Mouse (Mus musculus) liver, postnatal 0 days (tissue): ENCODE results near the gene Fcer1g. TPM values are rescaled to one million over a fixed set of nuclear protein-coding genes. Genes with fewer than 3 reads are reported as not detected.
A peak's percentile ranks its signal among the peaks of the same experiment; 100 is the strongest.

Experiments
- ATAC-seq: fragments of 200-750 bp; cut with Nextera tagmentation; 2 replicates; pipeline ENCODE4 v1.8.0; 2017; ENCODE audit warnings: mild to moderate bottlenecking, moderate library complexity
- DNase-seq: peaks from one replicate; pipeline ENCODE4 v3.0.0-alpha.2; 2016
- H3K27ac ChIP-seq: fragments of 300-500 bp; sonication (generic); 2 replicates; pipeline ENCODE4 v1.5.1; 2014; ENCODE audit warnings: antibody characterized with exemption, moderate library complexity, mild to moderate bottlenecking, low read depth
- H3K27me3 ChIP-seq: fragments of 300-500 bp; sonication (generic); 2 replicates; pipeline ENCODE4 v1.6.1; 2014; ENCODE audit warnings: low read length, control low read depth, mixed read lengths; ENCODE audit not compliant: insufficient read depth
- H3K36me3 ChIP-seq: fragments of 300-500 bp; sonication (generic); replicated peaks from 2 replicates; pipeline ENCODE4 v1.6.1; 2014; ENCODE audit warnings: mild to moderate bottlenecking, control low read depth, low read length, moderate library complexity, mixed read lengths; ENCODE audit not compliant: insufficient read depth
- H3K4me1 ChIP-seq: fragments of 300-500 bp; sonication (generic); 2 replicates; pipeline ENCODE4 v1.6.1; 2014; ENCODE audit warnings: antibody characterized with exemption, mild to moderate bottlenecking, control low read depth; ENCODE audit not compliant: insufficient read depth
- H3K4me2 ChIP-seq: fragments of 300-500 bp; sonication (generic); 2 replicates; pipeline ENCODE4 v1.6.1; 2014; ENCODE audit warnings: low read depth, mild to moderate bottlenecking, low read length, moderate library complexity, mixed read lengths
- H3K4me3 ChIP-seq: fragments of 300-500 bp; sonication (generic); 2 replicates; pipeline ENCODE4 v1.5.1; 2014; ENCODE audit warnings: low read depth, low read length
- H3K9ac ChIP-seq: fragments of 300-500 bp; sonication (generic); replicated peaks from 2 replicates; pipeline ENCODE4 v1.6.1; 2014; ENCODE audit warnings: mild to moderate bottlenecking, moderate library complexity
- H3K9me3 ChIP-seq: fragments of 300-500 bp; sonication (generic); 2 replicates; pipeline ENCODE4 v1.6.1; 2016; ENCODE audit warnings: mild to moderate bottlenecking, control low read depth, low read length, mixed read lengths
- CTCF ChIP-seq: sonication (generic); IDR thresholded peaks from 2 replicates; pipeline ENCODE4 v1.5.1; 2016; ENCODE audit warnings: antibody characterized with exemption, low read depth
- EP300 ChIP-seq: IDR thresholded peaks from 2 replicates; pipeline ENCODE4 v1.6.1; 2016; ENCODE audit warnings: antibody characterized with exemption, low read depth, mild to moderate bottlenecking
- WGBS: fragments of 180-500 bp; shearing (Covaris S2); extraction: QIAGEN DNeasy Blood & Tissue Kit; methylation state at CpG from one replicate; pipeline ENCODE4 v1.1.7; 2014; ENCODE audit not compliant: insufficient replicate concordance; 5-methylcytosine and 5-hydroxymethylcytosine counted together
- polyA plus RNA-seq: library from polyadenylated mRNA; unstranded; fragments of >200 nt; fragmentation: Nextera tagmentation; extraction: Ambion mirVana; gene quantifications from 2 replicates; pipeline ENCODE4 v1.2.1, GENCODE M21; 2015

Gene Fcer1g
- polyA plus RNA-seq, 1 experiment from 2014 or later = 171 TPM

DNA sequence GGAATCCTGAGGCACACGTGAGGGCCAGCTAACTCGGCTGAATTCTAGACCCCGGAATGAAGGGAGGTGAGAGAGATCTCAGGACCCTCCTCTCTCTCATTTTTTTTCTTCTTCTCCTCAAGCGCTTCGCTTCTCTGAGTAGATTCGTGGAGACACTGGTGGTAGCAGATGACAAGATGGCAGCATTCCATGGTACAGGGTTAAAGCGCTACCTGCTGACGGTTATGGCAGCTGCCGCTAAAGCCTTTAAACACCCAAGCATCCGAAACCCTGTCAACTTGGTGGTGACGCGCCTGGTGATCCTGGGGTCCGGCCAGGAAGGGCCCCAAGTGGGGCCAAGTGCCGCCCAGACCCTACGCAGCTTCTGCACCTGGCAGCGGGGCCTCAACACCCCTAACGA lies 18.2 kb upstream of the Fcer1g start:
- peak overlapping the region; percentile 49; the same call in 1 of the 2 replicates for H3K4me2 ChIP-seq
- no peak overlapping the region for H3K9ac ChIP-seq
- ATAC-seq (no peak), DNase-seq (no peak)
- no peak for TF ChIP-seq EP300
- TF ChIP-seq CTCF = no peak
- no peaks in the 10 kb centered on the region for H3K9me3 ChIP-seq
- H3K27me3 ChIP-seq = peaks cover 16% of the 10 kb centered on the region; the same call in 1 of the 2 replicates
- H3K4me3 ChIP-seq = no peak overlapping the region
- H3K36me3 ChIP-seq = no peaks in the 10 kb centered on the region
- WGBS = 81% methylated on average over 17 of the region's 17 CpGs
- H3K27ac ChIP-seq = no peak overlapping the region
- peaks cover 8% of the 10 kb centered on the region for H3K4me1 ChIP-seq

GRCm38 (mm10) chr1:171251594-171252324 lies 17.6 kb upstream of the Fcer1g start:
- Histone ChIP-seq H3K27ac (0 out of 2 replicates have a peak overlapping the region, but pooled peaks have one; percentile 11), H3K4me2 (peak overlapping the region; percentile 49), H3K9ac (peak overlapping the region; percentile 16; the same call in 1 of the 2 replicates), H3K4me1 (peaks cover 9% of the 10 kb centered on the region), H3K4me3 (peak overlapping the region; percentile 35; the same call in 1 of the 2 replicates), H3K9me3 (no peaks in the 10 kb centered on the region), H3K27me3 (peaks cover 16% of the 10 kb centered on the region; the same call in 1 of the 2 replicates), H3K36me3 (no peaks in the 10 kb centered on the region)
- no peak for TF ChIP-seq CTCF
- no peak for TF ChIP-seq EP300
- no peak for DNase-seq
- ATAC-seq = no peak
- 33% methylated on average over 13 of the region's 13 CpGs for WGBS

- Histone ChIP-seq H3K9ac (peak within 1 kb of the TSS; percentile 16; the same call in 1 of the 2 replicates), H3K36me3 (no peaks in the 10 kb centered on the region), H3K4me1 (peaks cover 15% of the 10 kb centered on the region), H3K4me2 (peak within 1 kb of the TSS; percentile 49), H3K27me3 (peaks cover 16% of the 10 kb centered on the region; the same call in 1 of the 2 replicates), H3K9me3 (no peaks in the 10 kb centered on the region), H3K4me3 (peak within 1 kb of the TSS; percentile 35), H3K27ac (0 out of 2 replicates have a peak within 1 kb of the TSS, but pooled peaks have one; percentile 11)
- TF ChIP-seq CTCF (no peak), EP300 (no peak)
- ATAC-seq = no peak
- WGBS = 37% methylated on average over 26 of the region's 26 CpGs
- DNase-seq = no peak
Observed at GRCm38 (mm10) chr1:171250680-171251593, 16.8 kb upstream of the Fcer1g start, which contains the start of gene Ndufs2. Gene Ndufs2 (minus strand): TSS chr1:171251388.

- H3K4me2 ChIP-seq = peak within 1 kb of the TSS; percentile 49
- peak within 1 kb of the TSS; percentile 35 for H3K4me3 ChIP-seq
- peaks cover 16% of the 10 kb centered on the region; the same call in 1 of the 2 replicates for H3K27me3 ChIP-seq
- no peak for ATAC-seq
- H3K4me1 ChIP-seq = peaks cover 21% of the 10 kb centered on the region
- WGBS = 37% methylated on average over 4 of the region's 5 CpGs
- H3K27ac ChIP-seq = 0 out of 2 replicates have a peak within 1 kb of the TSS, but pooled peaks have one; percentile 44
- DNase-seq = no peak
- TF ChIP-seq EP300 (no peak), CTCF (no peak)
- 0 out of 2 replicates have a peak within 1 kb of the TSS, but pooled peaks have one; percentile 16 for H3K9ac ChIP-seq
- no peaks in the 10 kb centered on the region for H3K9me3 ChIP-seq
- H3K36me3 ChIP-seq = no peaks in the 10 kb centered on the region; the same call in 1 of the 2 replicates
Observed at GRCm38 (mm10) chr1:171249913-171250600, 15.9 kb upstream of the Fcer1g start, which contains the start of gene Adamts4. Gene Adamts4 (plus strand): TSS chr1:171250421.

- Histone ChIP-seq H3K4me2 (no peak overlapping the region), H3K27me3 (peaks cover 16% of the 10 kb centered on the region; the same call in 1 of the 2 replicates), H3K27ac (peak overlapping the region; percentile 81), H3K4me1 (peaks cover 21% of the 10 kb centered on the region), H3K9me3 (no peaks in the 10 kb centered on the region), H3K9ac (no peak overlapping the region), H3K36me3 (peaks cover 4% of the 10 kb centered on the region), H3K4me3 (no peak overlapping the region)
- no peak for TF ChIP-seq CTCF
- no peak for TF ChIP-seq EP300
- WGBS = 39% methylated on average over 3 of the region's 3 CpGs
- no peak for ATAC-seq
- no peak for DNase-seq
Observed at GRCm38 (mm10) chr1:171248386-171249226, 14.4 kb upstream of the Fcer1g start.
